Mouse (Mus musculus) hindbrain, embryonic 11.5 days (tissue): ENCODE measurements around the gene Arntl2. TPM values are rescaled to one million over a fixed set of nuclear protein-coding genes. Genes with fewer than 3 reads are reported as not detected.

Source experiments
- ATAC-seq: fragments of 200-750 bp; cut with Nextera tagmentation; 2 replicates; pipeline ENCODE4 v1.8.0; 2017; ENCODE audit warnings: mild to moderate bottlenecking, moderate TSS enrichment, moderate library complexity; ENCODE audit not compliant: low FRiP score
- DNase-seq: peaks from one replicate; pipeline ENCODE4 v3.0.0-alpha.2; 2015; ENCODE audit warnings: low spot score
- H3K27ac ChIP-seq: fragments of 300-500 bp; sonication (generic); 2 replicates; pipeline ENCODE4 v1.5.1; 2014; ENCODE audit warnings: mild to moderate bottlenecking, low read depth, low read length
- H3K27me3 ChIP-seq: fragments of 300-500 bp; sonication (generic); 2 replicates; pipeline ENCODE4 v1.6.1; 2014; ENCODE audit warnings: mild to moderate bottlenecking, low read length, moderate library complexity, mixed read lengths; ENCODE audit not compliant: control insufficient read depth, insufficient read depth
- H3K36me3 ChIP-seq: fragments of 300-500 bp; sonication (generic); 2 replicates; pipeline ENCODE4 v1.6.1; 2014; ENCODE audit warnings: mild to moderate bottlenecking, low read length, moderate library complexity, mixed read lengths; ENCODE audit not compliant: control insufficient read depth, insufficient read depth
- H3K4me1 ChIP-seq: fragments of 300-500 bp; sonication (generic); replicated peaks from 2 replicates; pipeline ENCODE4 v1.6.1; 2014; ENCODE audit warnings: low read length, mixed read lengths; ENCODE audit not compliant: control insufficient read depth, insufficient read depth
- H3K4me2 ChIP-seq: fragments of 300-500 bp; sonication (generic); replicated peaks from 2 replicates; pipeline ENCODE4 v1.6.1; 2014; ENCODE audit warnings: mild to moderate bottlenecking, low read depth, low read length
- H3K4me3 ChIP-seq: fragments of 300-500 bp; sonication (generic); 2 replicates; pipeline ENCODE4 v1.5.1; 2014; ENCODE audit warnings: low read depth, low read length
- H3K9ac ChIP-seq: fragments of 300-500 bp; sonication (generic); 2 replicates; pipeline ENCODE4 v1.6.1; 2014; ENCODE audit warnings: low read depth, low read length
- H3K9me3 ChIP-seq: fragments of 300-500 bp; sonication (generic); 2 replicates; pipeline ENCODE4 v1.6.1; 2016; ENCODE audit warnings: low read length; ENCODE audit not compliant: control insufficient read depth
- WGBS: fragments of 180-500 bp; shearing (Covaris S2); extraction: QIAGEN DNeasy Blood & Tissue Kit; methylation state at CpG from one replicate; pipeline ENCODE4 v1.1.7; 2014; 5-methylcytosine and 5-hydroxymethylcytosine counted together
- polyA plus RNA-seq: library from polyadenylated mRNA; unstranded; fragments of >200 nt; fragmentation: Nextera tagmentation; extraction: Ambion mirVana; gene quantifications from 2 replicates; pipeline ENCODE4 v1.2.1, GENCODE M21; 2014

Gene Arntl2
- polyA plus RNA-seq, 1 experiment from 2014 or later, result 2.8 TPM

DNA sequence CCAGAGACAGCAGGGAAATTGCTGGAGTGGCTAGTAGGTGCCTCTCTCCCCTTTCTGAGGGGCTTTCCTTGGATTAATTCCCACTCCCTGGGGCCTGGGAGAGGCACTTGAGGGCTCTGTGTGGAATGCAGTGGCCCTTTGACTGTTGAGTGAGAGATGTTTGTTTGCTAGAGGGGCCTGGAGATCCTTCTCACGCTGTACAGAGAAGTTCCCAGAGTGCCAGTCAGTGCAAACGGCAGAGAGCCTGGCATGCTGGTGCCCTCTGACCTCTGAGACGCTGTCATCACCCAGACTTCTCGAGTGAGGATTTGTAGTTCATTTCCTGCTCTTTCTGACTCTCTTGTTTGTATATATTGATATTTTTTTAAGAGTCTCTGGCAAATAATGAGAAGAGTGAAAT is 39.9 kb downstream of the Arntl2 start:
- no peaks in the 10 kb centered on the region for H3K36me3 ChIP-seq
- no peak overlapping the region for H3K27ac ChIP-seq
- H3K9ac ChIP-seq, result no peak overlapping the region
- ATAC-seq (no peak), DNase-seq (no peak)
- no peaks in the 10 kb centered on the region for H3K27me3 ChIP-seq
- H3K4me3 ChIP-seq, result no peak overlapping the region
- H3K4me2 ChIP-seq, result no peak overlapping the region
- H3K9me3 ChIP-seq, result no peaks in the 10 kb centered on the region
- 36% methylated on average over 4 of the region's 4 CpGs for WGBS
- no peaks in the 10 kb centered on the region for H3K4me1 ChIP-seq

GRCm38 (mm10) chr6:146837316-146837715 is 41.5 kb downstream of the Arntl2 start:
- no peak overlapping the region for H3K4me2 ChIP-seq
- no peak overlapping the region for H3K4me3 ChIP-seq
- no peaks in the 10 kb centered on the region for H3K9me3 ChIP-seq
- no peaks in the 10 kb centered on the region for H3K4me1 ChIP-seq
- DNase-seq (no peak), ATAC-seq (no peak)
- H3K36me3 ChIP-seq, result no peaks in the 10 kb centered on the region
- H3K27ac ChIP-seq, result no peak overlapping the region
- 88% methylated on average over 7 of the region's 7 CpGs for WGBS
- H3K27me3 ChIP-seq, result no peaks in the 10 kb centered on the region
- no peak overlapping the region for H3K9ac ChIP-seq

DNA sequence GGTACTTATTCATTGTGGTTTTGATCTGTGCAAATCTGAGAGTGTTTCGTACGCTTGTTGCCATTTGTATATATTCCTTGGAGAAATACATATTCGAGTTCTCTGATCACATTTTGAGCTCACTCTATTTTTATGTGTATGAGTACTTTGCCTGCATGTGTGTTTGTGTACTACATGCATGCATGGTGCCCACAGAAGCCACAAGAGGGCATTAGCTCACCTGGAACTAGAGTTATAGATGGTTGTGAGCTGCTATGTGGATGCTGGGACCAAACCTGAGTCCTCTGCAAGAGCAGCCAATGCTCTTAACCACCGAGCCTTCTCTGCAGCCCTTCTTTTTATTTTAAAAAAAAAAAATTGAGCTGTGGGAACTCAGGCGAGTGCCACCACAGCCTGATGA is 42.5 kb downstream of the Arntl2 start:
- no peaks in the 10 kb centered on the region for H3K4me1 ChIP-seq
- no peaks in the 10 kb centered on the region for H3K9me3 ChIP-seq
- H3K4me2 ChIP-seq, result no peak overlapping the region
- H3K9ac ChIP-seq, result no peak overlapping the region
- no peaks in the 10 kb centered on the region for H3K36me3 ChIP-seq
- no peaks in the 10 kb centered on the region for H3K27me3 ChIP-seq
- H3K27ac ChIP-seq, result no peak overlapping the region
- ATAC-seq (no peak), DNase-seq (no peak)
- 92% methylated on average over 5 of the region's 5 CpGs for WGBS
- H3K4me3 ChIP-seq, result no peak overlapping the region

DNA sequence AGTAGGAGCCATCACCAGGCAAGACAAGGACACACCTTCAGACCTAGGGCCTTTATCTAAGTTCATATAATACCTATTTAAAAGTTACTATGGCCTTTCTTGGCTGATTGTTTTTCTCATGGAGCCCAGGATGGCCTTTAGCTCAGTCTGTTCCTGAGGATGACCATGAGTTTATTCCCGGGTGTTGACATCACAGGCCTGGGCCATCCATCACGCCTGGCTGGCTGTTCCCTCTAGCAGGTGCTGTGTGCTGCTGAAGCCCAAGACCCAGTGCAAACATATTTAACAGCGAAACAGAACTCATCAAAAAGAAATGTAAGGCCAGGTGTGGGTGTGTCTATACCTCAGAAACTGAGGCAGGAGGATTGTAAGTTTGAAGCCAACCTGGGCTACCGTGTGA is 43.0 kb downstream of the Arntl2 start:
- no peaks in the 10 kb centered on the region for H3K36me3 ChIP-seq
- 92% methylated on average over 4 of the region's 4 CpGs for WGBS

DNA sequence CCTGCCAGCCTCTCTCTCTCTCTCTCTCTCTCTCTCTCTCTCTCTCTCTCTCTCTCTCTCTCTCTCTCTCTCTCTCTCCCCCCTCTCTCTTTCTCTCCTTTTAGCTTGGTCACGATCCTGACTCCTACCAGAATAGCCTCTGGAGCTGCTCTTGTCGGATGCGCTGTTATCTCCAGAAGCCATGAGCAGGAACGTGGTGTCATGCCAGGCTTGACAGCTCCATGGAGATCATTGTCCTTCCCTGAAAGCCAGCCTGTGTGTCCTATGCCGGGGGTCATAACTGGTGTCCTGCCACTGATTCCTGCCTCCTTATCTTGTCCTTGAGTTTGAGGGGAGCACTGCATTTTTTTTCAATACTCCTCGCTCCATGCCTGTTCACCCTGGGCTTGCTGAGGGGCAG is 49.0 kb downstream of the Arntl2 start:
- H3K4me3 ChIP-seq, result no peak overlapping the region
- no peak overlapping the region for H3K9ac ChIP-seq
- no peaks in the 10 kb centered on the region for H3K4me1 ChIP-seq
- no peaks in the 10 kb centered on the region for H3K9me3 ChIP-seq
- no peak for ATAC-seq
- WGBS, result 84% methylated on average over 6 of the region's 6 CpGs
- H3K27ac ChIP-seq, result no peak overlapping the region
- H3K36me3 ChIP-seq, result no peaks in the 10 kb centered on the region
- no peak overlapping the region for H3K4me2 ChIP-seq
- H3K27me3 ChIP-seq, result no peaks in the 10 kb centered on the region
- DNase-seq, result no peak

More for the DNA sequence above, 43.0 kb downstream of the Arntl2 start:
- H3K4me3 ChIP-seq, result no peak overlapping the region
- no peaks in the 10 kb centered on the region for H3K9me3 ChIP-seq
- ATAC-seq (no peak), DNase-seq (no peak)
- H3K4me2 ChIP-seq, result no peak overlapping the region
- no peaks in the 10 kb centered on the region for H3K4me1 ChIP-seq
- no peak overlapping the region for H3K27ac ChIP-seq
- no peak overlapping the region for H3K9ac ChIP-seq
- H3K27me3 ChIP-seq, result no peaks in the 10 kb centered on the region

GRCm38 (mm10) chr6:146845347-146845746 is 49.5 kb downstream of the Arntl2 start:
- WGBS, result 79% methylated on average over 5 of the region's 5 CpGs
- ATAC-seq, result no peak

GRCm38 (mm10) chr6:146845961-146846750 is 50.3 kb downstream of the Arntl2 start:
- no peak overlapping the region for H3K4me2 ChIP-seq
- H3K9ac ChIP-seq, result no peak overlapping the region
- no peaks in the 10 kb centered on the region for H3K27me3 ChIP-seq
- ATAC-seq (no peak), DNase-seq (no peak)
- no peaks in the 10 kb centered on the region for H3K4me1 ChIP-seq
- no peaks in the 10 kb centered on the region for H3K9me3 ChIP-seq
- no peak overlapping the region for H3K27ac ChIP-seq
- 83% methylated on average over 15 of the region's 15 CpGs for WGBS
- no peaks in the 10 kb centered on the region for H3K36me3 ChIP-seq
- no peak overlapping the region for H3K4me3 ChIP-seq

More at GRCm38 (mm10) chr6:146845347-146845746, 49.5 kb downstream of the Arntl2 start:
- Histone ChIP-seq H3K36me3 (no peaks in the 10 kb centered on the region), H3K4me2 (no peak overlapping the region), H3K27me3 (no peaks in the 10 kb centered on the region), H3K9ac (no peak overlapping the region), H3K27ac (no peak overlapping the region), H3K9me3 (no peaks in the 10 kb centered on the region), H3K4me1 (no peaks in the 10 kb centered on the region), H3K4me3 (no peak overlapping the region)
- no peak for DNase-seq

GRCm38 (mm10) chr6:146847402-146847801 is 51.5 kb downstream of the Arntl2 start:
- H3K9ac ChIP-seq, result no peak overlapping the region
- no peaks in the 10 kb centered on the region for H3K9me3 ChIP-seq
- ATAC-seq, result no peak
- H3K4me3 ChIP-seq, result no peak overlapping the region
- no peaks in the 10 kb centered on the region for H3K4me1 ChIP-seq
- no peak for DNase-seq
- no peak overlapping the region for H3K4me2 ChIP-seq
- H3K36me3 ChIP-seq, result no peaks in the 10 kb centered on the region
- no peaks in the 10 kb centered on the region for H3K27me3 ChIP-seq
- WGBS, result 76% methylated on average over 3 of the region's 3 CpGs
- no peak overlapping the region for H3K27ac ChIP-seq

DNA sequence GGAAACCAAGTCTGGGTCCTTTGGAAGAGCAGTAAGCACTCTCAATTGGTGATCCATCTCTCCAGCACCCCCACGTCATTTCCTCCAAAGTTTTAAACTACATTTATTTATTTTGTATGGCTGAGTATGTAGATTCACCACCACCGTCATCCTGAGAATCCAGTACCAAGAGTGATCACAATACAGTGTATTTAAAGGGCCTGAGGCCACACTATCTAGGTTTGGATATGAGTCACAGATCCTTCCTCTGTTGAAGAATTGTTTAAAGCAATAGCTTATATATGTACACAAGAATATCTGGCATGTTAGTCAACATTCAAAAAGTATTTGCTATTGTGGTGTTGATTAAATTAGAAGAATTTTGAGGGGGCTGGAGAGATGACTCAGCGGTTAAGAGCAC is 52.4 kb downstream of the Arntl2 start:
- Histone ChIP-seq H3K9me3 (no peaks in the 10 kb centered on the region), H3K4me3 (no peak overlapping the region), H3K4me1 (no peaks in the 10 kb centered on the region), H3K4me2 (no peak overlapping the region), H3K36me3 (no peaks in the 10 kb centered on the region), H3K9ac (no peak overlapping the region), H3K27me3 (no peaks in the 10 kb centered on the region), H3K27ac (no peak overlapping the region)
- 84% methylated on average over 3 of the region's 3 CpGs for WGBS
- no peak for ATAC-seq
- no peak for DNase-seq
